Mouse (Mus musculus) mammary gland, adult 2 months (tissue): ENCODE measurements around the gene Magix. TPM values are rescaled to one million over a fixed set of nuclear protein-coding genes. Genes with fewer than 3 reads are reported as not detected.

Experiments used
- polyA plus RNA-seq: library from polyadenylated mRNA; depleted of rRNA; stranded (reverse); fragments of >200 nt; gene quantifications from 2 replicates; pipeline ENCODE4 v1.2.3, GENCODE M21; 2012; ENCODE audit warnings: low replicate concordance; rRNA removed

Magix gene
- polyA plus RNA-seq, result 4.8 and 17.7 TPM in 2 replicates

DNA sequence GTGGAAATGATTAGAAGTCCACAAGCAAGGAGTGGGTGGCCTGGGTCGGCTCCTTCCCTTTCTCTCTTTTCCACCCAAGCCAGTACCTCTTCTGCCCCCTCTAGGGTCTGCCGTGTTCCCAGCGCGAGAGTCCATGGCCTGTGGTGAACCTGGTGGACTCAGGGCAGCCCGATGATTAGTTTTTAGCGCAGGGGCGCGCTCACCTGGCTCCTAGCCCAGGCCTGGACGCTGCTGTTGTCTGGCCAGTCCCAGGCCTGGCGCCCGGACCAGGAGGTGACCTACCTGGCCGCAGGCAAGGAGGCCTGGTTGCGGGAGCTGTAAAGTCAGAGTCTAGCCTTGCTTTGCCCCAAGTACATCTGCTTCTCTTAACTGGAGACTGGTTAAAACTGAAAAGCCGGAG, at the start of gene Magix:
Gene Magix, minus strand, starts transcription at position 388 of the 400 bp plus-strand sequence.

DNA sequence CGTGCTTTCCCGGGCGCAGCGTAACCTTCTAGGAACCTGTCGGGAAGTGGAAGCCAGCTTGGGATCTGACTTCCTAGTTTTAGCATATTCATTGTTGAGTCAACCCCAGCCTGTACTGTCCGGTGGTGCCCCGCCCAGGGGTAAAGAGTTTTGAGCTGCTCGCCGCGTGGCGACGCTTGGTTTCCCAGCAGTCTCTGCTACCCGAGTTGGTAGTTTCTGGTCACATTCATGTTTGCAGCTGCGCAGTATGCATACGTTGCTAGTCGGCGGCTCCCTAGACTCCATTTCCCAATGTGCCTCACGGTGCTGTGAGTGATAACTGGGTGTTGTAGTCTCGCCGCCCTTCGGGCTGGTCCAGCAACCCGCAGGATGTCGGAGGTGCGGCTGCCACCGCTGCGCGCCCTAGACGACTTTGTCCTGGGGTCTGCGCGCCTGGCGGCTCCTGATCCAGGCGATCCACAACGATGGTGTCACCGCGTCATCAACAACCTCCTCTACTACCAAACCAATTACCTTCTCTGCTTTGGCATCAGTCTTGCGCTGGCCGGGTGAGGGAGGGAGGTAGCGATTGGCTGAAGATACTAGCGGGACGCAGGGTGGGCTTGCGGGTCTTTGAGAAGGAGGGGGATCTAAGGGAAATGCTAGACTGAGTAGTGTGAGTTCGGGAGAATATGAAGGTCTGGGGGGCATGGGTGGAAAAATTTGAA, 47.3 kb upstream of the Magix start, which contains the start of gene Praf2:
Gene Praf2, plus strand, starts transcription at position 225 of the 707 bp plus-strand sequence.

DNA sequence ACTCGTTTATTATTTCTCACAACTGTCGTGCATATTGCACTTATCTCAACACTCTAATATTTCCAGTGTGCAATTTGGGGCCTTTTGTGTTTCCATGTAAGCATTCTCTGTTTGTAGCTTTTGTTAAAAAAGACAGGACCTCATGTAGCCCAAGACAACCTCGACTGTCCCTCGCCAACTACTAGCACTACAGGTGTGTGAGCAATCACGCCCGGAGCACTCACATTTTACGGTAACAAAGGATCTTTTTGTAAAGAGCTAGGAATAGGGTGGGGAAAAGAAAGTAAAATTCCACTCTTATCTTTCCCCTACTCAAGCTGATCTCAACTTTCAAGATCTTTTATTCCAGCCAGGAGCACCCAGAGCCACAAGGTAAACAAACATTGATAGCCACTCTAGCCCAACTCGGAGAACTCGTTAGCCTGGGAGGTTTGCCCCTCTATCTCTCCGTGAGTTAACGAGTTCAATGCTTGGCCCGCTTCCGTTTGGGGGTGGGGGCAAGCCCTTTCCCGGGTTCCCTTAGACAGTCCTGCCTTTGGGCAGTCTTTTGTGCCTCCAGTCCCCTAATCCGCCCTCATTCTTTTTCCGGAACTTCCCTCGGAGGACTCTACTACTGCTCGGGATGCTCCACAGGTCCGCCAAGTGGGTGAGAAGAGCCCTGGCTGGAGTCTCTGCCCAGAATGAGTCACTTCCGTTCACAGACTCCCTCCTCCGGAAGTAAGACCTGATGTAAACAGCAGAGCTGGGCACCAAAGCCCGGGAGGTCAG, 40.6 kb upstream of the Magix start, which contains the start of gene Gm45208:
Gene Gm45208, plus strand, starts transcription at position 732 of the 768 bp plus-strand sequence.

DNA sequence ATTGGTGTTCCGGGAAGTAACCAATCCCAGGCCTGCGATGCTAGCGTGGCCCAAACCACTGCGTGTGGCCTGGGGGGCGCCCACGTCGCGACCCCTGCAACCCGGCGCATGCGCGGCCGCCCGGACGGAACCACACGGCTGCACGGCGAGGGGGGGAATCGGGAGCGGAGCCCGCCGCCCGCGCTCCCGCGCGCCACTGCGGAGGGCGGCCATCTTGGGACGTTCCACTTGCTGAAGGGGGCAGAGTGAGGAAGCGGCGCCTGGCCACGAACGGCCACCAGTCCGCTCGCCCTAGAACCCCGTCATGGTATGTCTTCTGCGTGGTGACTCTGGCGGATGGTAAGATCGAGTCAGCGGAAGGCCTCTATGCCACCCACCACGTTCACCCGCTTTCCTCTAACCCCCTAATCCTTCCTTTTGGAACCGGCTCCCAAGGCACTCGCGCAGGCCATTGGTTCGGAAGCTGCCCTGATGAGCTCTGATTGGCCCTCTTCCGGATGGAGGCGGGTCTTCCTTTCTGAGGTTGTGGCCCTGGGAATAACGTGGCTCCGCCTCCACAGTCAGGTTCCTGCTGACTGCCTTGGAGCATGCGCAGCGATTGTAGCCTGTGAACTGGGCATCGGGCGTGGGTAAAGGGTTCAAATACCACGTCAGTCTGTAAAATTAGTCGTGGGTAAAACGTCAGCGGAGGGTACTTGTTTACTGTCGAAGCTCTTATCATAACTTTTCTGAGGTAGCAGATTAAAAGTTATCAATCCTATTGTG, 33.3 kb upstream of the Magix start, which contains the start of gene Wdr45:
Gene Wdr45, plus strand, starts transcription at position 199 of the 765 bp plus-strand sequence.

DNA sequence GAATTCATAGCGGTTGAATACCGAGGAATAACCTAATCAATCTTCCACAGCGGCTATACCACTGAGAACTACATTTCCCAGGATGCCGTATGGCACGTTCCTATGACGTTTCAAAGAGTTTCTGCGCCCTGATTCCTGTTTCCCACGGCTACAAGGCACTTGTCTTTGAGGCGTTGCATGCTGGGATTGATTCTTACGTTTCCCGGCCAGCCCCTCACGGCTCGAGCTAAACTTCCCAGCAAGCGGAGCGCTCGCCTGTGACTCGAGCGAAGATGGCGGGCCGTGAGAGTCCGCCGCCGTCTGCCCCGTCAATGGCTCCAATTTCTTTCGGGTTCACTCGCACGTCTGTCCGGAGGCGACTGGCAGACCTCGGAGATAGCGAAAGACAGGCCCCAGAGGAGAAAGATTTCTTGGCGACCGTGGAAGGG, 15.9 kb upstream of the Magix start, which contains the start of gene Gpkow:
Gene Gpkow, plus strand, starts transcription at position 178 of the 428 bp plus-strand sequence.

DNA sequence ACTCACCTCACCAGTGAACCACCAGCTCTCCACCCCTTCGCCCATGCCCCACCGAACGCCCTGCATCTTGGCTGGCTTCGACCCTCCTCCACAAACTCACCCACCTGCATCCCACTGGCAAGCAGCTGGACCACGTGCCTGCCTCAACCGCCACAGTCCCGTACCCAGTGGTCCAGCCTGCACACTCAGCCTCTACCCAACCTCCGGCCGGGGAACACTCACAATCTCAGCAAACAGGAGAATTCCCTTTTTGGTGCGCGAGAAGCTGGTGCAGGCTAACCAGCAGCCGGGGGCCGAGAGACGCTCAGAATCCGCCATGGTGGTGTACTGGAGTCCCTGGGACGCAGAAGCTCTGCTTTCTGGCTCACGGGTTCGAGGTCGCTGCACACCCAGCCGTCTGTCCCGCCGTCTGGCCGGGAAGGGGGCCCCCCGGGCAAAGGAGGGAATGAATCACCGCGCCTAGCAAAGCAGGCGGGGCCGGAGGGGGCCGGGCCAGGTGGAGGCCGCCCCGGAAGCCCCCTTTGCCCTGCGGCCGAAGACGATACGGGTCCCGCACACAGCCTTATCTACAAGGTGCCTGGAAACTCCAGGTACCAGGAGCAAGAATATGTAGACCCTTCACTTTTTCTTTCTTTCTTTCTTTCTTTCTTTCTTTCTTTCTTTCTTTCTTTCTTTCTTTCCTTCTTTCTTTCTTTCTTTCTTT, 10.0 kb downstream of the Magix start, which contains the start of gene Plp2:
Gene Plp2, minus strand, starts transcription at position 470 of the 703 bp plus-strand sequence.

DNA sequence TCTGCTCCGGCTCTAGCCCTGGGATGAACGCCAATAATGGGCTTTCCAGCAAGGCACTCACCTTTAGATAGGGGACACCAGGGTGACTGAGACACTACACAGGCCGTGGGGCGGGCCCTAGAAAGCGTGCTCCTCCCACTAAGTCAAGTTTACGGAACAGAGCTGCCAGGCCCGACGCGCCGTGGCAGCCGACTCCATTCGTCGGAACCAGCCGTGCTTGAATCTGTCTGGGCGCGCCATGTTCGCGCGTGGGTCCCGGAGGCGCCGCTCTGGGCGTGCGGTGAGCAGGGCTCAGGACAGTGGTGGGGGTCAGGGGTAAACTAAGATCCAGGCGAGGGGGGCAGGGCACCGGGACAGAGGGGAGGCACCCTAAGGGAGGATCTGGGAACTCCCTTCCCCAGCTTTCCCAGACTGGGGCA, 23.8 kb downstream of the Magix start, which contains the start of gene Prickle3:
Gene Prickle3, plus strand, starts transcription at position 40 of the 419 bp plus-strand sequence.

DNA sequence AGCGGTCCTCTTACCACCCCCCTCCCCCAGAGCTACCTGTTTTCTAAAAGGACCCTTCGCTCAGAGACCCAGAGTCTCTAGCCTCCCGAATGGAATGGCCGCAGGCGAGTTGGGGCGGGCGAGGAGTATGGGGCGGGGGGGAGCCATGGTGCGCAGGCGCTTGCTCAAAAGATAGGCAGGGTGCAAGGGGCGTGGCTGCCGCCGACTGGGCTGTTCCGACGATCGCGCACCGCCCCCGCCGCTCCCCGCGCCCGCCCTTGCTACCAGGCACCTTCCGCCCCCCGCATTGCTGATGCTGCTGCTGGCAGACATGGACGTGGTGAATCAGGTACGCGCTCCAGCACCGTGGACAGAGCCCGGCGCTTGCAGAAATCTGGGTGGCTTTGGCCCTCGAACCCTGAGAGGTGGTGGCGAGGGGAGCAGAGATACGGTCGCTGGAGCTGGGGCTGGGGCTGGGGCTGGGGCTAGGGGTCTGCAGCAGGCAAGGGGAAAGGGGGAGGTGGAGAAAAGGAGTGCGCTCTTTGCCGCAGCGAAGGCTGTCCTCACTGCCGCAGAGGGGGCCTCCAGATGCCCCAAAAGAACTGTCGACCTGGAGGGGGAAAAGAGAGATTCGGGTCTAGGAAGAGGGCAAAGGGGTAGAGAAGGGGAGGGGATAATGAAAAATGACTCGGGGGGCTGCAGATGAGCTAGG, 42.5 kb downstream of the Magix start, which contains the start of gene Syp:
Gene Syp, plus strand, starts transcription at position 71 of the 691 bp plus-strand sequence.

Other genes with a start within 250 kb of the Magix start
- gene Foxp3, start 107.6 kb downstream of the Magix start, polyA plus RNA-seq, result 3.3 and 11.9 TPM in 2 replicates
- 3.0 and 6.5 TPM in 2 replicates for gene Ppp1r3f, start 107.0 kb downstream of the Magix start, polyA plus RNA-seq
- gene Ccdc22, start 75.7 kb downstream of the Magix start, polyA plus RNA-seq, result 17.5 and 20.1 TPM in 2 replicates
- gene Cacna1f, start 74.2 kb downstream of the Magix start, polyA plus RNA-seq, result 0.10 and 0.16 TPM in 2 replicates
- gene Syp, start 42.8 kb downstream of the Magix start, polyA plus RNA-seq, result 5.7 and 8.6 TPM in 2 replicates
- gene Prickle3, start 24.0 kb downstream of the Magix start, polyA plus RNA-seq, result 37.2 and 57.8 TPM in 2 replicates
- gene Plp2, start 9.9 kb downstream of the Magix start, polyA plus RNA-seq, result 137 and 304 TPM in 2 replicates
- 5.4 and 7.0 TPM in 2 replicates for gene Gpkow, start 15.9 kb upstream of the Magix start, polyA plus RNA-seq
- gene Wdr45, start 33.1 kb upstream of the Magix start, polyA plus RNA-seq, result 52.6 and 81.0 TPM in 2 replicates
- gene Gm45208, start 41.0 kb upstream of the Magix start, polyA plus RNA-seq, result 0.95 and 4.4 TPM in 2 replicates
- gene Praf2, start 47.2 kb upstream of the Magix start, polyA plus RNA-seq, result 50.1 and 63.0 TPM in 2 replicates
- 13.2 and 28.8 TPM in 2 replicates for gene Ccdc120, start 69.7 kb upstream of the Magix start, polyA plus RNA-seq
- 31.3 and 39.5 TPM in 2 replicates for gene Tfe3, start 81.3 kb upstream of the Magix start, polyA plus RNA-seq
- gene Gripap1, start 108.5 kb upstream of the Magix start, polyA plus RNA-seq, result 29.7 and 46.8 TPM in 2 replicates
- gene Kcnd1, start 141.0 kb upstream of the Magix start, polyA plus RNA-seq, result 3.0 and 3.3 TPM in 2 replicates
- 25.7 and 37.9 TPM in 2 replicates for gene Otud5, start 160.1 kb upstream of the Magix start, polyA plus RNA-seq
- 19.4 and 44.8 TPM in 2 replicates for gene Pim2, start 197.0 kb upstream of the Magix start, polyA plus RNA-seq
- 70.2 and 98.2 TPM in 2 replicates for gene Slc35a2, start 202.8 kb upstream of the Magix start, polyA plus RNA-seq
- 60.2 and 64.8 TPM in 2 replicates for gene Pqbp1, start 218.0 kb upstream of the Magix start, polyA plus RNA-seq
- gene Timm17b, start 218.1 kb upstream of the Magix start, polyA plus RNA-seq, result 45.2 and 48.8 TPM in 2 replicates
- gene Gm10491, start 226.6 kb upstream of the Magix start, polyA plus RNA-seq, result not detected in 2 replicates
- not detected in 2 replicates for gene Gm10490, start 228.3 kb upstream of the Magix start, polyA plus RNA-seq
- 0.12 TPM in 1 of 2 replicates, not detected in the other for gene Pcsk1n, start 238.6 kb upstream of the Magix start, polyA plus RNA-seq
- gene Eras, start 247.4 kb upstream of the Magix start, polyA plus RNA-seq, result not detected in 2 replicates